Comparison of ENCODE assay signal across 8 mouse cellular contexts in the genomic region with DNA sequence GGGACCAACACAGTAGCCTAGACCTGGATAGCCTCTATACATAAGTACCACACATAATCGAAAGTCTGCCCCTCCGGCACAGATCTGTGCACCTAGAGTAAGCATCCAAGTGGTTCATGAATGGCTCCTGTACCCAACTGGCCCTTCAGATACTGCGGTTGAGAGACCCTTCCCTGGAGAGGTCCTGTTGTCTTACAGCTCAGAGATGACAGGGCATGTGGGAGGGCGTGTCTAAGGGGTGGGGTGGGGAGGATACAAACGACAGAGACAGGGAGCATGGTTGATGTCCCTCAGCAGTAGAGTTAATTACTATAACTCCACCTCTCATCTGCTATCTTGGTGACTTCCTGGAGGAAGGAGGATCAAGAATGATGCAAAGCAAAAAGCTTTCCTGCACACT. TPM values are rescaled to one million over a fixed set of nuclear protein-coding genes. Genes with fewer than 3 reads are reported as not detected.
DNase-seq lines count a peak whose midpoint lies in the region; ATAC-seq and TF ChIP-seq lines count a peak whose summit lies in the region.

No protein-coding gene starts in this region.

- peak overlapping the region; percentile 48 for H3K4me3 ChIP-seq in lung, embryonic 14.5 days (ENCODE audit: low read depth, low read length)
- peak overlapping the region; percentile 48 for H3K4me3 ChIP-seq in forebrain, embryonic 13.5 days
- H3K4me3 ChIP-seq in limb, embryonic 14.5 days (replicated peaks; ENCODE audit: low read length) = peak overlapping the region; percentile 44

- WGBS in lung, embryonic 14.5 days = 20% methylated on average over 5 of the region's 5 CpGs
- WGBS in forebrain, embryonic 13.5 days = 22% methylated on average over 5 of the region's 5 CpGs
- WGBS in limb, embryonic 14.5 days = 32% methylated on average over 5 of the region's 5 CpGs

- no peak for TF ChIP-seq POLR2A in limb, embryonic 14.5 days (IDR thresholded peaks at IDR 0.05; ENCODE audit: borderline replicate concordance, extremely low read depth, insufficient read depth, insufficient read length)

- no peak for DNase-seq in lung, embryonic 14.5 days
- no peak for DNase-seq in lung, postnatal 4 days
- DNase-seq in limb, embryonic 14.5 days (ENCODE audit: low spot score) = no peak
- peak; percentile 61 for DNase-seq in retina, postnatal 1 day
- DNase-seq in cerebellum, postnatal 25 days = no peak
- no peak for DNase-seq in cerebellum, postnatal 36 days
- no peak for DNase-seq in layer of hippocampus, postnatal 36 days

- no peak for TF ChIP-seq CTCF in lung, embryonic 14.5 days (IDR thresholded peaks at IDR 0.05; ENCODE audit: low read depth)

- H3K4me2 ChIP-seq in lung, embryonic 14.5 days = peak overlapping the region; percentile 87
- H3K4me2 ChIP-seq in forebrain, embryonic 13.5 days = peak overlapping the region; percentile 88
- peak overlapping the region; percentile 91 for H3K4me2 ChIP-seq in limb, embryonic 14.5 days (replicated peaks; ENCODE audit: low read depth, low read length, severe bottlenecking)

- H3K36me3 ChIP-seq in lung, embryonic 14.5 days (ENCODE audit: insufficient read depth) = peaks cover 43% of the 10 kb centered on the region
- peaks cover 45% of the 10 kb centered on the region for H3K36me3 ChIP-seq in forebrain, embryonic 13.5 days (ENCODE audit: poor library complexity, severe bottlenecking)
- H3K36me3 ChIP-seq in limb, embryonic 14.5 days (ENCODE audit: control insufficient read depth, insufficient read depth, low read length) = peaks cover 34% of the 10 kb centered on the region

- H3K9ac ChIP-seq in lung, embryonic 14.5 days = peak overlapping the region; percentile 47
- peak overlapping the region; percentile 63 for H3K9ac ChIP-seq in forebrain, embryonic 13.5 days
- H3K9ac ChIP-seq in limb, embryonic 14.5 days (ENCODE audit: low read depth, low read length, severe bottlenecking) = peak overlapping the region; percentile 55

- H3K4me1 ChIP-seq in lung, embryonic 14.5 days (ENCODE audit: insufficient read depth) = peaks cover 9% of the 10 kb centered on the region; the same call in 1 of the 2 replicates
- peaks cover 82% of the 10 kb centered on the region for H3K4me1 ChIP-seq in forebrain, embryonic 13.5 days
- H3K4me1 ChIP-seq in limb, embryonic 14.5 days (ENCODE audit: control insufficient read depth, insufficient read depth, low read length) = peaks cover 36% of the 10 kb centered on the region

- H3K27ac ChIP-seq in lung, embryonic 14.5 days (ENCODE audit: low read depth) = peak overlapping the region; percentile 79
- peak overlapping the region; percentile 88 for H3K27ac ChIP-seq in forebrain, embryonic 13.5 days
- peak overlapping the region; percentile 21 for H3K27ac ChIP-seq in limb, embryonic 14.5 days (replicated peaks; ENCODE audit: low read depth, low read length)

- no peak for ATAC-seq in lung, embryonic 14.5 days (ENCODE audit: insufficient read depth)
- no peak for ATAC-seq in forebrain, embryonic 13.5 days
- ATAC-seq in limb, embryonic 14.5 days (ENCODE audit: low FRiP score, low read depth) = no peak; the same call in 1 of the 2 replicates

- no peaks in the 10 kb centered on the region for H3K9me3 ChIP-seq in lung, embryonic 14.5 days (ENCODE audit: low read depth, low read length)
- no peaks in the 10 kb centered on the region for H3K9me3 ChIP-seq in forebrain, embryonic 13.5 days (replicated peaks)
- no peaks in the 10 kb centered on the region for H3K9me3 ChIP-seq in limb, embryonic 14.5 days (ENCODE audit: control insufficient read depth, low read length)

- no peaks in the 10 kb centered on the region for H3K27me3 ChIP-seq in lung, embryonic 14.5 days (ENCODE audit: insufficient read depth, low read length)
- no peaks in the 10 kb centered on the region for H3K27me3 ChIP-seq in forebrain, embryonic 13.5 days
- H3K27me3 ChIP-seq in limb, embryonic 14.5 days (ENCODE audit: control insufficient read depth, insufficient read depth, low read length) = no peaks in the 10 kb centered on the region

RNA-seq across cellular contexts. Expression of a gene that starts 29.9 kb away (rescaled TPM):
- polyA plus RNA-seq in lung, embryonic 14.5 days (2014; fragmentation: Nextera tagmentation; extraction: Ambion mirVana) = 69.7 and 75.7 TPM in 2 replicates
- polyA plus RNA-seq in forebrain, embryonic 13.5 days (2015; fragmentation: Nextera tagmentation; extraction: Ambion mirVana) = 62.9 and 76.1 TPM in 2 replicates
- polyA plus RNA-seq in limb, embryonic 14.5 days (2012; rRNA removed) = 85.0 and 108 TPM in 2 replicates
- polyA plus RNA-seq in limb, embryonic 14.5 days (2014; fragmentation: Nextera tagmentation; extraction: Ambion mirVana) = 71.9 and 78.1 TPM in 2 replicates
- 10 to 100 TPM; 73.3 to 80.7 TPM for total RNA-seq in layer of hippocampus, postnatal 36 days (2021)

Comparison
In these comparisons a context has a peak if more than half of its experiments do, and no peak if none do; other contexts are left out.
1. H3K27ac ChIP-seq: peak in every context shown above with its lines; median percentile 88 in forebrain, embryonic 13.5 days; 79 in lung, embryonic 14.5 days; 21 in limb, embryonic 14.5 days.